Mouse (Mus musculus): Measurements from ENCODE around the gene Cox8c. TPM values are rescaled to one million over a fixed set of nuclear protein-coding genes. Genes with fewer than 3 reads are reported as not detected.
A peak's percentile ranks its signal among the peaks of the same experiment; 100 is the strongest.

Cox8c gene
- polyA plus RNA-seq, 1 experiment from 2014 or later = not detected

DNA sequence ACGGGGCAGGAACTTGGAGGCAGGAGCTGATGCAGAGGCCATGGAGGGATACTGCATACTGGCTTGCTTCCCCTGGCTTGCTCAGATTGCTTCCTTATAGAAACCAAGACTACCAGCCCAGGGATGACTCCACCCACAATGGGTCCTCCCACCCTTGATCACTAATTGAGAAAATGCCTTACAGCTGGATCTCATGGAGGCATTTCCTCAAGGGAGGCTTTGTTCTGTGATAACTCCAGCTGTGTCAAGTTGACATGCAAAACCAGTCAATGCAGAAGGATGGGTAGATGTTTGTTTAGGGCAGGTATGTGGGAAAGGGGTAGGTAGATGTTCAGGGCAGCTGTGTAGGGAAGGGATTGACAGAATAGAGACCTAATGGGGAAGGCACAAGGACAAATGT, 31.2 kb downstream of the Cox8c start:
- no peaks in the 10 kb centered on the region for H3K9me3 ChIP-seq (replicated peaks; ENCODE audit: low read length)
- no peaks in the 10 kb centered on the region for H3K27me3 ChIP-seq (ENCODE audit: insufficient read depth, low read length)
- no peak for ATAC-seq (replicated peaks; ENCODE audit: low FRiP score, low read depth)
- H3K4me1 ChIP-seq (replicated peaks; ENCODE audit: insufficient read depth, low read length) = no peaks in the 10 kb centered on the region
- no peak for TF ChIP-seq CTCF (IDR thresholded peaks at IDR 0.05; ENCODE audit: low read depth)
- 69% methylated on average over 1 of the region's 1 CpGs for WGBS
- no peak overlapping the region for H3K4me2 ChIP-seq (ENCODE audit: low read length)
- H3K36me3 ChIP-seq (ENCODE audit: insufficient read depth, low read length) = no peaks in the 10 kb centered on the region
- no peak overlapping the region for H3K27ac ChIP-seq
- no peak for DNase-seq (ENCODE audit: low spot score)
- H3K9ac ChIP-seq (ENCODE audit: low read depth, low read length) = no peak overlapping the region
- H3K4me3 ChIP-seq (replicated peaks; ENCODE audit: low read depth, low read length) = no peak overlapping the region

DNA sequence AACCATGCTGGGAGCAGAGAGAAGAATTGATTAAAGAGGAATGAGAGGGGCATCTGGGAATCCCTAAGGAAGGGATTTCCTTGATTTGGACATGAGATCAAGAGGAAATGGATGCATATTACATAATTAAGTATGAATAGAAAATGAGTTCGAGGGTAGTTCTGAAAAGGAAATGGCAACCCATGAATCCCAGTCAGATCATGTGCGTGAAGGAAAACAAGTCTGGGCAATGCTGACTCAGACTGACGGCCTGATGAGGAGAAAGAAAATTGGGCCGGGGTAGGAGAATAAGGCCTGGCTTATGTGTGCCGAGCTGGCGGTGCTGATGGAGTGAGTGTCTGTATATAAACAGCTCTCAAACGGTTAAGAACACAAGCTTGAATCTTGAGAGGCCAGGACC, 31.7 kb downstream of the Cox8c start:
- Histone ChIP-seq H3K36me3 (ENCODE audit: insufficient read depth, low read length) (no peaks in the 10 kb centered on the region), H3K9me3 (replicated peaks; ENCODE audit: low read length) (no peaks in the 10 kb centered on the region), H3K27me3 (ENCODE audit: insufficient read depth, low read length) (no peaks in the 10 kb centered on the region), H3K4me1 (replicated peaks; ENCODE audit: insufficient read depth, low read length) (no peaks in the 10 kb centered on the region), H3K27ac (no peak overlapping the region), H3K4me2 (ENCODE audit: low read length) (no peak overlapping the region), H3K4me3 (replicated peaks; ENCODE audit: low read depth, low read length) (no peak overlapping the region), H3K9ac (ENCODE audit: low read depth, low read length) (no peak overlapping the region)
- no peak for TF ChIP-seq CTCF (IDR thresholded peaks at IDR 0.05; ENCODE audit: low read depth)
- DNase-seq (ENCODE audit: low spot score) (no peak), ATAC-seq (replicated peaks; ENCODE audit: low FRiP score, low read depth) (no peak)
- 89% methylated on average over 7 of the region's 7 CpGs for WGBS

DNA sequence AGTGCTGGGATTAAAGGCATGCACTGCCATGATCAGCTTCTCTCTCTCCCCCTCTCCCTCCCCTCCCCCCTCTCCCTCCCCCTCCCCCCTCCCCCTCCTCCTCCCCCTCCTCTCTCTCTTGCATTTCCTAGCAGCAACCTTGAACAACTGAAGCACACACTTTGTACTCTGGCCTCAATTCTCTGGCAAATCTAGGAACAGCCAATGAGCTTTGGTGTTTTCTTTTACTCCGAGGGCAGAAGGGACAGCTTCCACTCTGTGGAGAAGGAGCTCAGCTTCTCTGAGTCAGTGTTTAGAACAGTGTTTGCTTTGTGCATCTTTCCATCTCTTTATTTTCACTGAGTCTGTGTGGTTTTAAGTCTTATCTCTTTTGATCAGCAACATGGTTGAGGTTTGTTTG, 36.8 kb downstream of the Cox8c start:
- Histone ChIP-seq H3K4me3 (replicated peaks; ENCODE audit: low read depth, low read length) (no peak overlapping the region), H3K4me2 (ENCODE audit: low read length) (no peak overlapping the region), H3K9me3 (replicated peaks; ENCODE audit: low read length) (no peaks in the 10 kb centered on the region), H3K27ac (no peak overlapping the region), H3K9ac (ENCODE audit: low read depth, low read length) (no peak overlapping the region), H3K27me3 (ENCODE audit: insufficient read depth, low read length) (no peaks in the 10 kb centered on the region), H3K36me3 (ENCODE audit: insufficient read depth, low read length) (no peaks in the 10 kb centered on the region), H3K4me1 (replicated peaks; ENCODE audit: insufficient read depth, low read length) (no peaks in the 10 kb centered on the region)
- 17% methylated on average over 1 of the region's 1 CpGs for WGBS
- no peak for ATAC-seq (replicated peaks; ENCODE audit: low FRiP score, low read depth)
- TF ChIP-seq CTCF (IDR thresholded peaks at IDR 0.05; ENCODE audit: low read depth) = no peak
- DNase-seq (ENCODE audit: low spot score) = no peak

DNA sequence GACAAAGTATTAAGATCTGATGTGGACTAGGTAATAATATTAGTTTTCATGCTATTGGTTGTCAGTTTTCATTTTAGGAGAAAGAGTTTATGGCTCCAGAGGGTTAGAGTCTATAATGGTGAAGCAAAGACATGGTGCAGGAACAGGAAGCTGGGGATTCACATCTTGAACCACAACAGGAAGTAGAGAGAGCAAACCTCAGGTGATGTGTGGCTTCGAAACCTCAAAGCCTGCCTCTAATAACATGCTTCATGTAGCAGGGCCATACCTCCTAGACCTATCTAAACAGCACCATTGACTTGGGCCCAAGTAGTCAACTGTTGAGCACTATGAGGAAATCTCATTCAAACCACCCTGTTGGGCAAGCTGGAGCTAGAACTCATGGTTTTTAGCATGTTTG, 46.5 kb downstream of the Cox8c start:
- Histone ChIP-seq H3K36me3 (ENCODE audit: insufficient read depth, low read length) (no peaks in the 10 kb centered on the region), H3K4me1 (replicated peaks; ENCODE audit: insufficient read depth, low read length) (peaks cover 12% of the 10 kb centered on the region; the same call in 1 of the 2 replicates), H3K27me3 (ENCODE audit: insufficient read depth, low read length) (0 out of 2 replicates have a peak, but pooled peaks cover 4% of the 10 kb centered on the region), H3K9me3 (replicated peaks; ENCODE audit: low read length) (no peaks in the 10 kb centered on the region), H3K27ac (no peak overlapping the region), H3K9ac (ENCODE audit: low read depth, low read length) (no peak overlapping the region), H3K4me2 (ENCODE audit: low read length) (no peak overlapping the region), H3K4me3 (replicated peaks; ENCODE audit: low read depth, low read length) (no peak overlapping the region)
- no peak for TF ChIP-seq CTCF (IDR thresholded peaks at IDR 0.05; ENCODE audit: low read depth)
- 89% methylated on average over 1 of the region's 1 CpGs for WGBS
- ATAC-seq (replicated peaks; ENCODE audit: low FRiP score, low read depth) = no peak
- no peak for DNase-seq (ENCODE audit: low spot score)

DNA sequence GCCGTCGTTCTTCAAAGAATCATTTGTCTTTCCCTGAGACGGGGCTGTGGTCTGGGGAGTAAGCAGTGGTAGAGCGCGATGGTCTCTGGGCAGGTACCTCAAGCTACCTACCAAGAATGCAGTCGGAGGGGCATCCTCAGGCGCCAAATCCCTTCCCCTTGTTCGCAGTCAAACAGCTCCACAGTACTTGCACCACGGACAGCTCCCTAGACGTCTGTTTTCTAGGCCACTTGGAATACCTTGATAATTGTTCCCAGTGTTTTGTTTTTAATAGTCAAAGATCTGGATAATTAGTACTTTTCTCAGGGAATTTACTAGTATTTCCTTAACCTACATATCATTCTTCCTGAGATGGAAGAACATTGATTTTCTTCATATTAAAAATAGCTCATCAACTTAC, 48.7 kb downstream of the Cox8c start:
- no peak overlapping the region for H3K9ac ChIP-seq (ENCODE audit: low read depth, low read length)
- 28% methylated on average over 10 of the region's 10 CpGs for WGBS
- no peak overlapping the region for H3K4me3 ChIP-seq (replicated peaks; ENCODE audit: low read depth, low read length)
- ATAC-seq (replicated peaks; ENCODE audit: low FRiP score, low read depth) (no peak), DNase-seq (ENCODE audit: low spot score) (peak; percentile 20)
- H3K9me3 ChIP-seq (replicated peaks; ENCODE audit: low read length) = no peaks in the 10 kb centered on the region
- no peak overlapping the region for H3K27ac ChIP-seq
- H3K4me1 ChIP-seq (replicated peaks; ENCODE audit: insufficient read depth, low read length) = peaks cover 12% of the 10 kb centered on the region; the same call in 1 of the 2 replicates
- H3K36me3 ChIP-seq (ENCODE audit: insufficient read depth, low read length) = no peaks in the 10 kb centered on the region
- TF ChIP-seq CTCF (IDR thresholded peaks at IDR 0.05; ENCODE audit: low read depth) = no peak
- no peak overlapping the region for H3K4me2 ChIP-seq (ENCODE audit: low read length)
- H3K27me3 ChIP-seq (ENCODE audit: insufficient read depth, low read length) = 0 out of 2 replicates have a peak, but pooled peaks cover 4% of the 10 kb centered on the region

DNA sequence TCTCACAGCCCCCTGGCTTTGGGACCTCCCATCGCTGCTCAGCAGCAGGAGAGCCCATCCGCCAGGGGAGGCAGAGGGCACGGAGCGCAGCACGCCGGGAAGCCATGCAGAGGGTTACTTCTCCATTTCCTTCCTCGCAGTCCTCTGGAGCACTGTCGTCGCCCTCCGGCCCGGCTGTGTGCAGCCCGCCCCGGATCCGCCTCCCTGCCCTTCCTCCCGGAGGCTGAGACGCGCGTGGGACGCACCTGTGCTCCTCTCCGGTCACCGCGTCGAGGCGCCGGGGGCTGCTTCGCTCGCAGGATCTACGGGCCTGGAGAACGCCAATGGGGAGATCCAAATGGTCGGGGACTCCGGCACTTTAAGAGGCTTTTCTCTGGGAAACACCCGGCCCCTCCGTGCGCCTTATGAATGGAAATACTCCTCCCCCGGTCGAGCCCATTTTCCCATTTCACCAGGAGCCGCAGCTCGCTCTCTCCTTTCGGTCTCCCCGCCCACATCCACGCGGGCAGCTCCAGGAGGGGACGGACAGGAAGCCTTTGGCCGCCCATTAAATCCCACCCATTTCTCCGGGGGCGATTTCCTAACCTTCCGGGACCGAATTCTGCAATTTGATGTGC, 49.8 kb downstream of the Cox8c start, which contains the start of gene Unc79:
TSS of gene Unc79 (plus strand) at position 82 of the 617 bp plus-strand sequence.
- no peak within 1 kb of the TSS for H3K27ac ChIP-seq

More for the DNA sequence above, 49.8 kb downstream of the Cox8c start, which contains the start of gene Unc79:
- DNase-seq (ENCODE audit: low spot score) (peak; percentile 61), ATAC-seq (replicated peaks; ENCODE audit: low FRiP score, low read depth) (peak; percentile 49)
- Histone ChIP-seq H3K4me1 (replicated peaks; ENCODE audit: insufficient read depth, low read length) (peaks cover 12% of the 10 kb centered on the region; the same call in 1 of the 2 replicates), H3K36me3 (ENCODE audit: insufficient read depth, low read length) (no peaks in the 10 kb centered on the region), H3K4me3 (replicated peaks; ENCODE audit: low read depth, low read length) (peak within 1 kb of the TSS; percentile 48), H3K9ac (ENCODE audit: low read depth, low read length) (no peak within 1 kb of the TSS), H3K27me3 (ENCODE audit: insufficient read depth, low read length) (0 out of 2 replicates have a peak, but pooled peaks cover 4% of the 10 kb centered on the region), H3K9me3 (replicated peaks; ENCODE audit: low read length) (no peaks in the 10 kb centered on the region), H3K4me2 (ENCODE audit: low read length) (peak within 1 kb of the TSS; percentile 93)
- peak; percentile 24; the same call in 1 of the 2 replicates for TF ChIP-seq CTCF (IDR thresholded peaks at IDR 0.05; ENCODE audit: low read depth)
- WGBS = under 1% methylated on average over 48 of the region's 48 CpGs
